Mouse (Mus musculus) layer of hippocampus, postnatal 14 days (tissue): ENCODE data around the gene Tulp2. TPM values are rescaled to one million over a fixed set of nuclear protein-coding genes. Genes with fewer than 3 reads are reported as not detected.

Experiments used
- DNase-seq, 2 experiments: peaks; one replicate each; pipeline ENCODE4 v3.0.0; 2021 to 2022; ENCODE audit warnings: low spot score in 2 of 2, mixed read lengths in 1 of 2
- long read RNA-seq, 2 experiments: library from polyadenylated mRNA; stranded (forward); transcript quantifications; one replicate each; pipeline ENCODE4 v2.0.0; 2021
- total RNA-seq, 2 experiments: library from RNA; stranded (reverse); gene quantifications; 2 replicates each; pipeline ENCODE4 v1.2.3; 2021

Gene Tulp2
- not detected for total RNA-seq
- long read RNA-seq, experiment 1, result 0 reads
- long read RNA-seq, experiment 2, partial matches to known transcripts, result 0 of 1 reads
- long read RNA-seq, experiment 2, other reads (novel, unspliced or antisense), result 1 of 1 reads

DNA sequence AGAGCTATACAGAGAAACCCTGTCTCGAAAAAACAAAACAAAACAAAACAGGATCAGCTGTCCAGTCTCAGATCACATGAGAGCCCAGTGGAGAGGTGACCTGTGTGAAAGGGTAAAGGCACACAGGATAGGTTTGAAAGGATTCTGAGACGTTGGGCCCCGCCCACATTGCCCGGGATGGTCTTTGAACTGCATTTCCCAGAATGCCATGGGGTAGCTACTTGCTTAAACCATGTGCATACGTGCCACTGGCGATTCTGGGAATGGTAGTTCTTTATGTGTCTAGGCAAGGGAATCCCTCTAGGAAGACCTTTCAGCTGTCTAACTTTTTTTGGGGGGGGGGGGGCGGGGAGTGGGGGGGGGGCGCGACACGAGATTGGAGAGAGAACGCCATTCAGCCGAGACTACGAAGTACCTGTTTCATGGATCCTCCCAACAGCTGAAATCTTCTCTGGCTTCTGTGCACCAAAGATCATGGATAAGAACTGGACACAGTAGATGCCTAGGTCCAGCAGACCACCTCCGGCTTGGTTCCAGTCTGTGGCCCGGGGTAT, at the start of gene Tulp2:
TSS of gene Tulp2 (plus strand) at position 504 of the 554 bp plus-strand sequence.
- peak in 1 of 2 experiments; percentile 74 for DNase-seq

DNA sequence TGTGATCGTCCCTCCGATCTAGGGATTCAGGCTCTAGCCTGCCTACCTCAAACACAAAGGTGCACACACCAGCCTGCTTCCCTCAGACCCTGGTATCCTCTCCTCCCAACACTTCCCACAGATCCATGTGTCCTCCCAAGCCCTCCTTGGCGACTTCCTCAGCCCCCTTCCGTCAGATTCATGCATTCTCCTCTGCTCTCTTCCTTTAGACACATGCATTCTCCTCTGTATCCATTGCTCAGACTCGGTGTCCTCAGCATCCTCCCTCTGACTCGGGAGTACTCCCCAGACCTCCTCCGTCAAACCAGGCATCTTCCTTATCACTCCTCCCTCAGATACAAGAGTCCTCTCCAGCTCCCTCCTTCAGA, 47.9 kb upstream of the Tulp2 start:
- DNase-seq, result no peak

DNA sequence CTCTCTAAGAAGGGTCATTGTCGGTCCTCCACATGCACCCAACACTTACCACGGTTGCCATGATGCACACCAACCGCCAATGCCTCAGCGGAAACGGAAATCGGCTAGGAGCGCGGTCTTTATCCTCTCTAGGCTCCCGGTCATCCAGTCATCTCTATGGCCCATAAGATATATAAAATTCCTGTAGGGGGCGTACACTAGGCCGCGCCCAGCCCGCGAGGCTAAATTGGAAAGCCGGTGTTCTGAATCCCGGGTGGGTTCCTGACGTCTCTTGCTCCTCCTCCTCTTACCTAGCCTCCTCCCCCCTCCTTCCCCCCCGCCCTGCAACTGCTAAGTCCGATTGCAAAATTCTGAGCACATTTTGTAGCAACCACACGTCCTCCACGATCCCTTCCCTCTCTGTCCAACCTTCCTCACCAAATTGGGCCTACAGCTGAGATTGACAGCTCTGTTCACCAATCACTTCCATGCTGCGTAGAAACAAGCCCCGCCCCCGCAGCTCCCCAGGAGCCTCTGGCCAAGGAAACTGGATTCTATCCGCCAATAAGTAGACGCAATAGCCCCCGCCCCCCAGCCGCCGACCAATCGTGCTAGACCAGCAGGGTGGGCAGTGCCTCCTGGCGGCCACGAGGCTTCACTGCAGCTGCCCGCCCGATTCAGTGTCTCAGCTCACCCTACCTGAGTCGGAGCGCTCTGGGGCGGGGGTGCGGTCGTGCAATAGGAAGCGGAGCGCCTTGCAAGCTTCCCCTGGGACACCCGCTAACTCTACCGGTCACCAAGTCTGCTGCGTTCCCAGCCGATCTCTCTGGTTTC, 47.3 kb upstream of the Tulp2 start, which contains the start of gene Gys1:
TSS of gene Gys1 (plus strand) at position 642 of the 813 bp plus-strand sequence.
- DNase-seq, result peak; percentile 100

DNA sequence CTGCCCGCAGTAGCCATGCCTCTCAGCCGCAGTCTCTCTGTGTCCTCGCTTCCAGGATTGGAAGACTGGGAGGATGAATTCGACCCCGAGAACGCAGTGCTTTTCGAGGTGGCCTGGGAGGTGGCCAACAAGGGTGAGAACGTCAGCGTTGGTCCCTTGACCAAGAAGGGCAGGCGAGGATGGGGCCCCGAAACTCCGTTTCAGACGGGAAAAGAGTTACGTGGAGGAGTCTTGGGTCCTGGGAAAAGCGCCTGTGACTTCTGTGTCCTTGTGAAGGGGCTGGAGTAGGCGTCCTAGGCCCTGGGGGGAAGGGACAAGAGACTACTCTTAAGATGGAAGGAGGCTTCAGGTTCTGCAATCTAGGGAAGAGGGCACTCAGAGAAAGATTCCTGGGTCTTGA, 46.6 kb upstream of the Tulp2 start:
- DNase-seq, result no peak

DNA sequence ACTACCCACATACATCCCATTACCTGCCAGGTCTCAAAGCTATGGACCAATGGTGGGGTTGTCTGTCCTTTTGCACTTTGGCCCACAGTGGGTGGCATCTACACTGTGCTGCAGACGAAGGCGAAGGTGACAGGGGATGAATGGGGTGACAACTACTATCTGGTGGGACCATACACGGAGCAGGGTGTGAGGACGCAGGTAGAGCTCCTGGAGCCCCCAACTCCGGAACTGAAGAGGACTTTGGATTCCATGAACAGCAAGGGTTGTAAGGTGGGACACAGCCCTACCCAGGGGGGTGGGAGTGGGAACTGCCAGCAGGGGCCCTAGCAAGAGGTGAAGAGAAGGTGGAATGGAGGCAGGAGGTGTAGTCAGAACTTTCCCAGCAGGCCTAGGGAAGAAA, 45.2 kb upstream of the Tulp2 start:
- DNase-seq, result no peak

DNA sequence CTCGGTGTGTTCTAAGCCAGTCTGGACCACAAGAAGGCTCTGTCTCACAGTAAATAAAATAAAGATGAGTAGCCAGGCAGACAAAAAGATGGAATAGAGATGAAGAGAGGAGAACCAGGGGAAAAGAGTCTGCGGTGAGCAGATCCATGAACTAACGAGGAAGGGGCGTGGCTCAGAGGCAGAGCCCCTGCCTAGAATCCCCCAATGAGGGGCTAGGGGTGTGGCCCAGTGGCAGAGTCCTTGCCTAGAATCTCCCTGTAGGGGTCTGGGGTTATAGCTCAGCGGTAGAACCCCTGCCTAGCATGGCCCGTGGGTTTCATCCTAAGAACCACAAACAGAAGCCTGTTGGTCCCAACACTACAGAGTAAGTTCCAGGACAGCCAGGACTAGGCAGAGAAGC, 44.6 kb upstream of the Tulp2 start:
- DNase-seq, result no peak

DNA sequence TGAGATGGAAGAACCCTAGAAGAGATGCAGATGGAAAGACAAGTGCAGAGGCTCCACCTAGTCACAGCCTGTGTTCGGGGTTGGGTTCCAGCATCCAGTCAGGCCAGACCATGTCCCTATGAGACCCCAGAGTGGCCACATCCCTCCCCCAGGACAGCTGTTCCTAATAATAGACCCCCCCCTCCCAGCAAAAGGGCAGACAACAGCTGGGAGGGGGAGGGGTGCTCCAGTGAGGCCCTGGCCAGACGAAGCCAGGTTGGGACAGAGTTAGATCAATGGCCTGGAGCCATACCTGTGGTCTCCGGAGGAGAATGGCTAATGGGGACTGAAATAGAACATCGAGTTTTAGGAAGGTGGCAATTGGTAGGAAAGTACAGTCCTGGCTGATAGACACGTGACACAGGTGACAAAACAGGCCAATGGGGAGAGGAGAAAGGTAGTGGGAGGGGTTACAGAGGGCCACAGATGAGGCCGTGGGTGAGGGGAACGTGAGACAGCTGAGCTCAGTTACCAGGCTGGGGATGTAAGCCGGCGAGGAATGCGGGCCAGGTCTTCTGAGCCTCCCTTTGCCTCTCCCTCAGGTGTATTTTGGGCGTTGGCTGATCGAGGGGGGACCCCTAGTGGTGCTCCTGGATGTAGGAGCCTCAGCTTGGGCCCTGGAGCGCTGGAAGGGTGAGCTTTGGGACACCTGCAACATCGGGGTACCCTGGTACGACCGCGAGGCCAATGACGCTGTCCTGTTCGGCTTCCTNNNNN, 44.0 kb upstream of the Tulp2 start, which contains the start of gene Ruvbl2:
TSS of gene Ruvbl2 (minus strand) at position 576 of the 756 bp plus-strand sequence.
- DNase-seq, result no peak

DNA sequence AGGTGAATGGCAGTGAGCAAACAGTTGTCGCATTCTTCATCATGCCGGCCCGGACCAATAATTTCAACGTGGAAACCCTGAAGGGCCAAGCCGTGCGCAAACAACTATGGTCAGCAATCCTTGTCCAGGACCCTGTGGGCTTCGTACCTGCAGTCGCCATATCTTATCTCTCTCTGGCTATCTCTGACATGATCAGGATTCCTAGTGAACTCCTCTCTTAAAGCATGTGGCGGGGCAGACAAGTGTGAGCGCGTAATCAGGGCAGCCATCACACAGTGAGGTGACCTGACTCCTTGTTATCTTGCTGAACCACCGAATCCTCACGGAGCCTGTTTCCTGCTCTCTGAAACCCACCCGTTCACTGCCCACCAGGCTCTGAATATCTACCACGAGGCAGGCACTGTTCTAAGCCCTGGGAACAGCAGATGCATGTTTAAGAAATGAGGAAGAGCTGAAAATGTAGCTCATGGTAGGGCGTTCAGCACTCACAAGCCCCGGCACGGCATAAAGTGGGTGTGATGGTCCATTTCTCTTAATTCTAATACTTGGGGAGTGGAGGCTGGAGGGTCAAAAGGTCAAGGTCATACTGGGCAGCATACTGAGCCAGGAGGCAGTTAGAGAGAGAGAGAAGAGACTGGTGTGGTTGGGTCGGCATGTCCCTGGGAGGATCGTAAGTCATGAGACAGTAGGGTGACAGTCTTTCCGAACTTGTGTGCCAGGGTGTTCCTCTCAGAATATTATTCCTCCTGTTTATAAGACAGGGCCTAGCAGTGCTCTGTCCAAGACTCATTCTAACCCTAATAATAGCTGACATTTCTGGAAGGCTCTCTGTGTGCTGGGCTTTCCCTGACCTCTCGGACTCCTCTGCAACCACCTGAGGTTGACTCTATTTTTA, 37.9 kb upstream of the Tulp2 start:
- no peak for DNase-seq

DNA sequence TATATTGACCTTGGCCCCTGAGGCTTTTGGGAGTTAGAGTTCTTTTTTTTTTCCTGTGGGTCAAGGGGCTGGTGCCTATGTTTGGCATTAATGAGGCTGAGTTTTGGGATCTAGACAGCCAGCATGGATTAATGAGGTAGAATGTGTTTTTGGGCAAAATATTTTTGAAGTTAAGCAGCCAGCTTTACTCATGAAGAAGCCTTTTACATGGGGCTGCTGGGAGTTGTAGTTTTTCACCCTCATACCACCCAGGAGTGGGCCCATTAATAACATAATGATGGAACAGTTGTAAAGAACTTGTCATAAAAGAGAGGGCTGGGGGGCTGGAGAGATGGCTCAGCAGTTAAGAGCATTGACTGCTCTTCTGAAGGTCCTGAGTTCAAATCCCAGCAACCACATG, 35.1 kb upstream of the Tulp2 start:
- DNase-seq, result no peak

DNA sequence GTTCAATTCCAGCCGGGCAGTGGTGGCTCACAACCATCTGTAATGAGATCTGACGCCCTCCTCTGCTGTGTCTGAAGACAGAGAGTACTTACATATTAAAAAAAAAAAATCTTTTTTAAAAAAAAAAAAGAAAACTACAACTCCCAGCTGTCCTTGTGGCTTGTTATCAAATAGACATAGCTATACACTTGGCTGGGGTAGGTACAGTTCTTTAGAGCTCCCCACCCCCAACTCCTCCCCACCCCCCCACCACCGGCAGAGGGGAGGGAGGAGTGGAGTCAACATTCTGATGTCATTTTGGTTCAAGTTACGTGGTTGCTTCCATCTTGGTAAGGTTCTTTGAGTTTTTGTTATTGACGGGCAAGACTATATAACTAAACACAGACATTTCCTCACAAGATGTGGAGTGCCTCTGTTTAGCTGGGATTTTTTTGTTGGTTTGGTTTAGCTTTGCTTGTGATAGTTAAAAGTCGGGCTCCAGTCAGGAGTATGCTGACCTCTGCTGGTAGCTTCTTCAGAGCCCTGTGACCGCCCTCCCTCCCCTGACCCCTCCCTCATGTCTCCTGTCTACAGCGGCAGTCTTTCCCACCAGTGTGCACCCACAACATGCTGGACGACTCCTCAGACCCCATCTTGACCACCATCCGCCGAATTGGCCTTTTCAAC, 34.2 kb upstream of the Tulp2 start:
- DNase-seq, result no peak

DNA sequence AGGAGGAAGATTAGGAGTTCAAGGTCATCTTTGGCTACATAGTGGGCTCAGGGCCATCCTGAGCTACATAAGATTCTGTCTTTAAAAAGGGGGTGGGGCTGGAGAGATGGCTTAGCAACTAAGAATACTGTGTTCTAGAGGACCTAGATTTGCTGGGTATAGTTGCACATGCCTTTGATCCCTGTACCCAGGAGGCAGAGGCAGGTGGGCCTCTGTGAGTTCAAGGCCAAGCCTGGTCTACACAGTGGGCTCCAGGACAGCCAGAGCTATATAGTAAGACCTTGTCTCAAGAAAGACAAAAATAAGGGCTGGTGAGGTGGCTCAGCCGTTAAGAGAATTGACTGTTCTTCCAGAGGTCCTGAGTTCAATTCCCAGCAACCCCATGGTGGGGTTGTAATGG, 31.7 kb upstream of the Tulp2 start:
- no peak for DNase-seq

DNA sequence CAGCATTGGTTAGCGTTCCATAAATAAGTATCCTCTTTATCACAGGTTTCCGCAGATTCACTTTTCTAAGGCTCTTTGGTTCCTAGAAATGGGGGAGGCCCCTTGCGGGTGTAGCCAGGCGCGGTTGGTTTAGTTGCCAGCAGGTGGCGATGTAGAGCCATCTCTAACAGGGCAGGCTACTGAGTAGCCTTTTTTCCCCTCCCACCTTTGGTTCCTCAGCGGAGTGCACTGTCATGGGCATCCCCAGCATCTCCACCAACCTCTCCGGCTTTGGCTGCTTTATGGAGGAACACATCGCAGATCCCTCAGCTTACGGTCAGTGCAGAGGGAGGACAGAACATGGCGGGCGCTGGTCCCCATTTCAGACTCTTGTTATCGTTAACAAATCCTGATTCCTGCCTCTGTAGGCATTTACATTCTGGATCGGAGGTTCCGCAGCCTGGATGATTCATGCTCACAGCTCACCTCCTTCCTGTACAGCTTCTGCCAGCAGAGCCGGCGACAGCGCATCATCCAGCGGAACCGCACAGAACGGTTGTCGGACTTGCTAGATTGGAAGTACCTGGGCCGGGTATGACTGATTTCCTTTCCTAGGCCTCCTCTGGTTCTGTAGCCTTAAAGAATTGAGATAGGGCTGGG, 30.2 kb upstream of the Tulp2 start:
- peak; percentile 82 to 85 for DNase-seq

DNA sequence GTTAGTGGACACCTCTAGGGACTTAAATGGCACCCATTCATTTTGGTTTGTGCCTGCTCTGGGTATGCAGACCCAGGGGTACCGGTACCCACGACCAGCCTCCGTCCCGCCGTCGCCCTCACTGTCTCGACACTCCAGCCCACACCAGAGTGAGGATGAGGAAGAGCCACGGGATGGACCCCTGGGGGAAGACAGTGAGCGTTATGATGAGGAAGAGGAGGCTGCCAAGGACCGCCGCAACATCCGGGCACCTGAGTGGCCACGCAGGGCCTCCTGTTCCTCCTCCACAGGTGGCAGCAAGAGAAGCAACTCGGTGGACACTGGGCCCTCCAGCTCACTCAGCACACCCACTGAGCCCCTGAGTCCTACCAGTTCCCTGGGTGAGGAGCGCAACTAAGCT, 26.7 kb upstream of the Tulp2 start:
- no peak for DNase-seq

DNA sequence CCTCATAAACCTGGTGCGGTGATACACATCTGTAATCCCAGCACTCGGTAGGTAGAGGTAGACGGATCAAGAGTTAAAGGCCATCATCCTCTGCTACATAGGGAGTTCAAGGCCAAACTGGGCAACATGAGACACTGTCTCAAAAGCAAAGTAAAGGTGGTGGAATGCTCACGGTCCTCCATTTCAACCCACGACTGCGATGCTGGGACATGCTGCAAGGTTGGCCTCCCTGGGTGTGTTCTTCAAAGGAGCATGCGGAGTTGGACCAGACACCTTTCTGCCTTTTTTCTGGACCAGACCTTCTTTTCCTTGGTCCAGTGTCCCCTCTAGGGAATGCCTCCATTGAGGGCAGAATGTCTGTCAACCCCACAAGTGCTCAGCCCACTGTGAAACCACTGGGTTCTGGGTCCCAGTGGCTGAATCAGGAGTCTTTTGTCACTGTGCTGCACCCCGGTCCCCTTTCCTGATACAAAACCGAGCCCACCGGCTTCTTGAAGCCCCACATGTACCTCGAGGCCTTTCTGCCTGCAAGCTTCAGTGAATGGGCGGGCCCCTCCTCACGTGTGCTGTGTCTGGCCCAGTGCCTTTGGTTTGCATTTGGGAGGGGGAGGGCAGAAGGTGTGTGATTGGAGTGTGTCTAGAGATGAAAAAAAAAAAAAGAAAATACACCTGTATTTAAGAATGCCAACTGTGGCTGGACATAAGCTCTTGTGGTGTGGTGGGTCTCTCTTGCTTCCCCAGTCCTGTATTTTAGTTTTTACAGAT, 25.6 kb upstream of the Tulp2 start:
- DNase-seq, result no peak

DNA sequence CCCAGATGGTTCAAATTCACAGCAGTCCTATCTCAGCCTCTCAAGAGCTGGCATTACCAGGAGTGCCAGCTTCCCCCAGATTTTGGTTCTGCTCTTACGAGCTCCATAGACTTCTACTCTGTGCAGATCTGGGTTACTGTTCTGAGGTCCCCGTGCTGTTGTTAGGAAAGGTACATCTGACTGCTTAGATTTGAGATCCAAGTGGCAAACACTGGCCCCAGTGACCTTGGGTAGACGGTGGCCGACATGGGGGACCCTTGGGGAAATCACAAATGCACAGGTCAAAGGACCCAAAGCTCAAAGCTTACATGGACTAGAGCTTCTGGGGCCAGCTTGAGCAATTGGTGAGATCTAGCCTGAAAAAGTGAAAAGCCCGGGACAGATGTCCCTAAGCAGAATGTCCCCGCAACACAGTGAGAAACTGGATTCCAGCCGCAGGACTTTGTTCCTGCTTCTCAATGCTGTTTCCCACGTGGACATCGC, 24.9 kb upstream of the Tulp2 start:
- no peak for DNase-seq

DNA sequence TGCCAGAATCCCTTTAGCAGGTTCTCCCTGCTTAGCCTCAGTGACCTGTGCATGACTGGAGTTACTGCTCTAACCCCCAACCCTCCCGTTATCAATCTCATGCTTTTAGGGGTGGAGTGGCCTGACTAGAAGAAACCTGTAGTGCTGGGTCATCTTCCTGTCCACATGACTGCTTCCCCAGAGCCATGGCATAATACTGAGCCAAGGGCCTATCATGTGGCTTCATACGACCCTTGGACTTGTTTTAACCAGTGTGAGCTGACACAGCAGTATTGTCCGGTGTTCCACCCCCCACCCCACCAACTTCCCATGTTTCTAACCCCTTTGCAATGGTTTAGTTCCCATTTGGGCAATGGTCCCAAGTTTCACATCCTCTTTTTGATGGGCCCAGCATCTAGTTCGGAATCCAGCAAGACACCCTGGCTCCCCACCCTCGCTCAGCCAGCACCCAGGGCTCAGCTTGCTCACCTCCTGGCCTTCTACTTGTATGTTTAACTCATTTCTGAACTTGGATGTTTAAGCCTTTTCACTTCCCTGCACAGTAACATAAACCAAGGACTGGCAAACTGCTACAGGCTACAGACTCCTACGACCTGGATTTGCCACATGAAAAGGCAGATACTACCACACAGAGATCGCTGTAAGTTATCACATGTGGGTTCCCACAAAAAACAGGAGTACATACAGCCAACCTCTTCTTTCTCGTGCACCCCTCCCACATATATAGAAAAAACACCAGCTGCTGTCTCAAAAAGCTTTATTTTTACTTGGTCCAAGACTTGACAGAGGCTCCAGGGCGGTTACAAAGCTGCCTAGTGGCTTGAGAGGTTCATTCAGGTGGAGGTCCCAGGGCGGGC, 24.2 kb upstream of the Tulp2 start:
- peak in 1 of 2 experiments; percentile 71 for DNase-seq

DNA sequence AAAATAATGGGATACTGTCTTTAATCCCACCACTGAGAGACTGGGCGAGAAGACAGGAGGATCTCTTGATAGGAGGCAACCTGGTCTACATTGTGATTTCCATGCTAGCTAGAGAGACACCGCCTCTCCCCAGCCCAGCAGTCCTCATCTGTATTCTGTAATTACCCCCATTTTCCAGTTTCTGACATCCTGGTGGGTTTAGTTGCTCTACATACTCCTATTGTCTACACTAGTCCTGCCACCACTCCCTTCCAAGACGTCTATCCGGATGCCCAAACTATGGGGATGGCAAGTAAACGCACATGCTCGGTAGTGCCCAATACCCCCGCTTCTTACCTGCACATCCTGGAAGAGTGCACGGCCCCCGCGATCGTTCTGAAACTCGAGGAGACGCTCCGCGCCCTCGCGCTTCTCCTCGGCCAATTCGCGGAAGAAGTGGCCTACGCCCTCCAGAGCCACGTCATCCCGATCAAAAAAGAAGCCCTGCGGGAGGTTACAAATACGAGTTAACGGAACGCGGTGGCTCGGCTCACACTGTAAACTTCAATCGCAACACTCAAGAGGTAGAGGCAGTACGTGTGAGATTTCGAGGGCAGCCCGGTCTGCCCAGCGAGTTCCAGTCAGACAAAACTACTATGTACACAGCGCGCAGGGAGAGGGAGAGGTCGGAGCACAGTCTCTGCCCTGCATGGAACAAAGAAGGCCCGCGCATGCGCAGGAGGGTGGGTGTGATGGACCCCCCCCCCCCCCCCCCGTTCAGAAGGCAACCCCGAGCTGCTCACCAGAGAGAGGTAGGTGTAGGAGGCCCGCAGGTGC, 22.7 kb upstream of the Tulp2 start:
- peak; percentile 78 to 85 for DNase-seq
